Mouse (Mus musculus): ENCODE data around the gene Slc12a6. TPM values are rescaled to one million over a fixed set of nuclear protein-coding genes. Genes with fewer than 3 reads are reported as not detected.

Slc12a6 gene
- total RNA-seq, 1 experiment from 2014 or later: 52.9 TPM

DNA sequence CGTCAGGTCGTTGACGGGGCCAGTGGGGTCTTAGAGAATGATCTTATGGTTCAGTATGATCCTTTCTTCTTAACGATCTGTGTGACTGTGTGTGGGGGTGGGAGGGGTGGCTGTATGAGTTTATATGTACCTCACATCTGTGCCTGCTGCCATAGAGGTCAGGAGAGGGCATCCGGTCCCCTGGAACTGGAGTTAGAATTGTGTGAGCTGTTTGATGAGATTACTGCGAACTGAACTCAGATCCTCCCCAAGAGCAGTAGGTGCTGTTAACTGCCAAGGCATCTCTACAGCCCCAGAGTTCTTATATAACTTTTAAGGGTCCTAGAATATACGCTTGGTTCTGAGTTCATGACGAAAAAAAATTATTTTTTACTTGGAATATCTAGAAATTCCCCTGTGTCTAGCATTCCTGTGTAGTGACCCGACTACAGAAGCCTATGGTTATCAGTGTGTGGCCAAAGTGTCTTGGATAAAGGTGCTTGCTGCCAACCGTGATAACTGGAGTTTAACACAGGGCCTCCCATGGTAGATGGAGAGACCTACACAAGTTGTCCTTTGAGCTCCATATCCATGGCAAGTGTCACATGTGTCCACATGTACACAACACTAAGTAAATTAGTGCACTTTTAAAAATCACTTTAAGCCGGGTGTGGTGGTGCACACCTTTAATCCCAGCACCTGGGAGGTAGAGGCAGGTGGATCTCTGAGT, 62.6 kb downstream of the Slc12a6 start:
- DNase-seq: no peak

DNA sequence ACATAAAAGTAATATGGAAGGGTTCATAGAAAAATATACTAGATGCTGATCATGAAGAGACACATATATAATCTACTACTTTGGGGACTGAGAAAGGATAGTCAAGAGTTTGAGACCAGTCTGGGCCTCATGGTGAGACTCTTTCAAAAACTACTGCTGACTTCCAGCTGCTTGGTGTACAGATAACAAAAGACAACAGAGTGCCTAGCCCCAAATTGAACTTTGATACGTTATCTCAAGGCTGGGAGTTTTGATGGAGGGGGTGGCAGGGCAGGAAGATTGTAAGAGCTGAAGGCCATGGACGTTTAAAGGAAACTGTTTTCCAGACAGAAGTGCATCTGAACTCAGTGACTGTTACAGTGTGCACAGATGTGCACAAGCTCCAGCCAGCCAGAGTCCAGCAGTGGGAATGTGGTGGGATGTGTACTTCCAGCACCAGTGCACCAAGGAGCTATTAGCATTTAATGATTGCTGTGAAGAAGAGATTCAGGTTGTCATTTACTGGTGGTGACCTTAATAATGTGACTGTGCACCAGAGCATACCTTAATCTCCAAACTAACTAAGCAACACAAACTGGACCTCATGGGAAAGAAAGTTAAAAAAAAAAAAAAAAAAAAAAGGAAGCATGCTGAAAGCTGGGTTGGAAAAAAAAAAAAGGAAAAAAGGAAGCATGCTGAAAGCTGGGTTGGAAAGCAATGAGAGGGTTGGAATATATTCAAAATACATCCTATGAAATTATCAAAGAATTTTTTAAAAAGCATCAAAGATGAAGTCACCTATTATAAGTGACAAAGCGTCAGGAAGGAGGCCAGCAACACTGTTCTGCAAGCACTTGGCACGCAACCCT, 66.7 kb downstream of the Slc12a6 start:
- DNase-seq: no peak

DNA sequence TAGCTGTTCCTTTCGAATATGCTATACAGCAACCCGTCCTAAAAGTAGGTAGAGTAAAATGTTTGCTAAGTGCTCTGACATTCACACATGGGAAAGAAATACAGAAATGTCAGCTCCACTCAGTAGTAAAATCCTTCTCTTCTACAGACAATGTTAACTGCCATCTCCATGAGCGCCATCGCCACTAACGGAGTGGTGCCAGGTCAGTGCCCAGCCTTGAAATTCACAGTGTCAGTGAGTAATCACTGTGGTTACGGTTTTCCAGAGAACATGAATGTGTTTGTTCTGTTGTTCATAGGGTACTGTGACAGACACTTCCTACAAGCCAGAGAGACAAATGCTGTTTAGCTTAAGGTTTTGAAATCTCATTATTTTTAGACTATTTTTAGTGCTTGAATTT, 71.6 kb downstream of the Slc12a6 start:
- DNase-seq: peak; percentile 30

DNA sequence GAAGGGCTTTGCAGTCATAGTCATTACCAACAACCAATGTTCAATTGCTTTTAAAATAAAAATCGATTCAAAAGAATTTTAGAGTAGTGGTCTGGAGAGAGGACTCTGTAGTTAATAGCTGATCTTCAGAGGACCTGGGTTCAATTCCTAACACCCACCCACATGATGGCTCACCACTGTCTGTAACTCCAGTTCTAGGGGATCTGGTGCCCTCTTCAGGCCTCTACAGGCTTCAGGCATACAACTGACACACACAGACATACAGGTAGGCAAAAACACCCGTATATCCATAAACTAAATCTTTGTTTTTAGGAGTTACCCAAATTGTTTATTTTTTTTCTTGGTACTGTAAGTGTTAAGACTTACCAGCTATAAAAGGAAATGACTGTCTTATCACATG, 74.1 kb downstream of the Slc12a6 start:
- no peak for DNase-seq

DNA sequence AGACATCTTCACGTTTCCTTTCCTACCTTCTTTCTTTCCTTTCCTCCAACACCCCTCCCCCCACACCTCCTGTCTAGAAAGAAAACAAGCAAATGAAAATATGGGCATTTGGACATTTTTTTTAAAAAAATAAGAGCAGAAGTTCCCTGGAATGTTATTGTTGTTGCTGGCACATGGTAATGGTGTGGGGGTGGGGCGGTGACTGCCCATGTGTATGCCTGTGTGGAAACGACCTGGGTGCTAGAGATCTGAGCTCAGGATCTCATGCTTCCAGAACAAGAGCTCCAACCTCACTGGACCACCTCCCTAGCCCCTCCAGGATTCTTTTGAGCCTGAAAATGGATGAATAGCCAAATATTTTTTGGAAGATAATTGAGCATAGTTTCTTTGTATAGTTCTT, 75.5 kb downstream of the Slc12a6 start:
- peak; percentile 15 for DNase-seq

DNA sequence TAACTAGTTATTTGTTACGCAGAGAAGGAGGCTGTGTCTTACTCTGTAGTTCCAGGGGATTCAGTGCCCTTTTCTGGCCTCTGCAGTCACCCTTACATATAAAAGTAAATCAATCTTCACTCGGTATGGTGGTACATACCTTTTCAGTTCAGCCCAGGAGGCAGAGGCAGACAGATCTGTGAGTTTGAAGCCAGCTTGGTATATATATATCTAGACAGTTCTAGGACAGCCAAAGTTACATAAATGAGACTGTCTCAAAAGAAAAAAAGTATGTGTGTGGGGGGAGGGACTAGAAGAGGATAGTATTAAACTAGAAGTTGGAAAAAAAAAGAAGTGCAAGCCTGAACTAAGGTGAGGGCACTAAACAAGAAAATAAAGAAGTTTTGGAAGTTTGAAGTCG, 82.6 kb downstream of the Slc12a6 start:
- DNase-seq: no peak

DNA sequence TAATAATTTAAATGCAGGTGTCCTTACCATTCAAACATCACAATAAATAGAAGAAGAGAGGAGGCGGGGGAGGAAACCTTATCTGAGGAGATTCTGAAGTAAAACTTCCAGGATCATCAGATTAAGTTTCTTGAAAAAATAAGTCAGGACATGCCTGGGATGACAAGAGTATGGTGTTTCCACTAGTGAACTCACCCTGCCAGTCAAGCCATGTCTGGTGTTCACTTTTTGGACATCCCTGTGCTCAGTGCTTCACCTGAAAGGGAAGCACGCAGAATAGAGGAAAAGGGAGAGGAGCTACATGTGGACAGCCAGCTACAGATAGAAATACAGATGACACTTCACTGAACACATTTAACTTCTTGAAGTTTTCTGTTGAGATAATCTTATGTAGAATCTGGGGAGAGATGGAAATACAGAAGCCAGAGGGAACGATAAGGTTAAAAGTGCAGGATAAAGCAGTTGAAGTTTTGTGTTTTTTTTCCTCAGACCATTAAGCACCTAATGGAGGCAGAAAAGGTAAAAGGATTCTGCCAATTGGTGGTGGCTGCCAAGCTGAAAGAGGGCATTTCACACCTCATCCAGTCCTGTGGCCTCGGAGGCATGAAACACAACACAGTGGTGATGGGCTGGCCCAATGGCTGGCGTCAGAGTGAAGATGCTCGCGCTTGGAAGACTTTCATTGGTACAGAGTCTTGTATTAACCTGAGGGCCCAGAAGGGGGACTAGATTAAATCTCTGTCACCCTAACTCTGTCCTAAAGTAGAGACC, 88.2 kb downstream of the Slc12a6 start:
- no peak for DNase-seq

DNA sequence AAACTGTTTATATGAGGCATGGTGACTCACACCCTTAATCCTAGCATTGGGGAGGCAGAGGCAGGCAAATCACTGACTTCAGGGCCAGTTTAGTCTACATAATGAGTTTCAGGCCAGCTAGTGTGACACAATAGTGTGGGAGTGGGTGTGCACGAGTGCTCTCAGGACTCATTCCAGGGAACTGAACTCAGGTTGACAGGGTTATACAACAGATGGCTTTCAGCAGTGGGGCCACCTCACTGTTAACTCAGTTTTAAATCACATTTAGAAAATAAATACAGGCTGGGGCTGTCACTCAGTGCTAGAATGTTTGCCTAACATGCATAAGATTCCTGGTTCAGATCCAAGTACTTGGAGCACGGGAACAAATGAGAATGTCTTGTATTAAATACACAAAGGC, 94.0 kb downstream of the Slc12a6 start:
- DNase-seq: no peak

DNA sequence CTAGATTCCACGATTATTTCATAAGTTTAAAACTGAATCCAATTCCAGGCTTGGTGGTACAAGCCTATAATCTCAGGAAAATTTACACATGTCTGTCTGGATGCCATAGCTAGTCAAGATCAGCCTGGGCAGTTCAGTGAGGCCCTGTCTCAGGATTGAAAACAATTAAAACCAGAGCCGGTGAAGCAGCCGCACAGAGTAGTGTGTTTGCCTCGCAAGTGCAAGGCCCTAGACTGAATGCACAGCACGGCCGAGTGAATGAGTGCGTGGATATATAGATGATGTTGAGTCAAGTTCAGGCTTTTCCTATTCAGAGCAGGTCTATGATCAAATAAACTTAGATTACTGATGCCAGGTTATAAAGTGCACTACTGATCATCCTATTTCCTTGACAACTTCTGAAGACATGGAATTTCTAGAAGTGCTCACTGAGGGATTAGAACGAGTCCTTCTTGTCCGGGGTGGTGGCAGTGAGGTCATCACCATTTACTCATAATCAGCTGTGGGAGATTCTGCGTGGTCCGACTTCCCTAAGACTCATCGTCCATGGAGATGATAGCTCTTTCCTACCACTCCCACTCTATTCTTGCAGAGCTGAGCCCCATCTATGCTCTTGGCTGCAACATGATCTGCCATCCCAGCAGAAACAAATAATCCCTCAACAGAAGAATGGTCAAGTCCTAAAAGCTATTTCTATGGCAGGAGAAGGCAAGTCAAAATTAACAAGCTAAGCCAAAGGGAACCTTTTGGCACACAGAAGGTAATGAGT, 94.6 kb downstream of the Slc12a6 start:
- no peak for DNase-seq

DNA sequence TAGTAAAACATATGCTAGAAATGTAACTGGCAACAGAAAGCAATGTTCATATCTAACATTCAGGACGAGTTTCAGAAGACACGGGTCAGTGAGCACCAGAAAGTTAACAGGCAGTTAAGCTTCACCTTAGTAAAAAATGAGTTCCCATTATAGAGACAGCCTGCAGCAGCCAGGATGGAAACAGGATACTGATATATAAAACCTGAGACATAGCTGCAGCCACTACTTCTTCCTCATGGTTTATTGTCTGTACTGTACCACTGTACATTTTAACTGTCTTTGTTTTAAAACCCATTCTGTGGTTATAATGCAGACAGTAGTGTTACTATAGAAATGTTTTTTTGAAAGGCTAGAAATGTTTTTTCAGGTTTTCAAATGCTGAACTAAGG, 95.2 kb downstream of the Slc12a6 start:
- DNase-seq: no peak

DNA sequence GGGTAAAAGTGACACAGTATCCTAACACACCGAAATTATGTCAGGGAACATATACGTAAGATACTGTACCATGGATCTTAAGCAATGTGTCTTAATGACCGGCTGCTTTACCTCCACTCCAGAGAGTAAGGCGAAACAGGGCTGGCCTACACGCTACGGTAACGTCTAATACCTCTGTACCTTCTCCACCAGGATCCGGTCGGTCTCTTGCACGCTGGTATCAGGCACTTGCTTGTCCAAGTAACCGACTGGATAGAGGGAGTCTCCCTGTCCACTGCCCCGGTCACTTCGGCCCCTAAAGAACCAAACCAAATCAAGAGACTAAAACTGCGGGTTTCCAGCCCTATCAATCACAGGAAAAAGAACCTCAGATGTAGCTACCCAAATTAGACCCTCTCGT, 101.6 kb downstream of the Slc12a6 start:
- DNase-seq: no peak

DNA sequence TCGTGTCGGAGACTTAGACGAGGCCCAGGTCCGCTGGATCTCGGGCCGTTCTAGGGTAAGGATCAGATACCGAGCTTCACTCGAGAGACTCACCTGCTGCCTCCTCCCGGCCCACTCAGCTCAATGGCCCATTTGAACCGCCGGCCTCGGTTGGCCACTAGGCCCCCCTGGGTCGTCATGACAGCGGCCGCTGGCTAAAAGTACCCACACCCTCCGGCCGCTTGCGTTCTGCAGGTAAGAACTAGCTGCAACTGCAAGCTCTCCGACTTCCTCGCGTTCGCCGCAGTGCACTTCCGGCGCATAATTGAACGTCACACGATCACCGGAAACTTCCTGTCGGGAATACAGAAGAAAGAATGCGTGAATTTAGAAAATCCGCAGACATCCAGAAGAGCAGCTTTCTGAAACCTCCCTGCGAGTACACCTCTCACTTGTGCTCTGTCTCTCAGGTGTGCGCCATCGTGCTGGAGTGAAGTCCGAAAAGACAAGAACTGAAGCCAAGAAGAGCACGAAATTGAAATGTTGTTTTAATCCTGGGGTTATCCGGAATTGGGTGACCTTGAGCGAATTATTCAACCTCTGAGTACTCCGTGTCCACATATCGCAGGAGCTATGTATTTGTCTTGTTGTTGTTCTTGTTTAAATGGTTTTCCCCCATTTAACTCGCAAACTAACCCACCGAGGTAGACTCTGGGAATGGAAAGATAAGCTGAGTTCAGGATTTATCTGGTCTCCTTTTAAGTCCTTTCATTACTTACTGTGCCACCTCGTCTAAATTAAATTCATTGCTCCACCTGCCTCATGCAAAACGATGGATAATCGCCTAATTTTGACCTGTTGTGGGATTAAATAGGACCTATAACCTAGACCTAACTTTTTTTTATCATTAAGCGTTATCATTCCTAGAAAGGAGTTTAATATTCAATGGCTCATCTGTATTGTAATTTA, 102.4 kb downstream of the Slc12a6 start, which contains the start of gene Emc4:
Gene Emc4, minus strand, starts transcription at position 302 of the 948 bp plus-strand sequence.
- DNase-seq: peak; percentile 92

DNA sequence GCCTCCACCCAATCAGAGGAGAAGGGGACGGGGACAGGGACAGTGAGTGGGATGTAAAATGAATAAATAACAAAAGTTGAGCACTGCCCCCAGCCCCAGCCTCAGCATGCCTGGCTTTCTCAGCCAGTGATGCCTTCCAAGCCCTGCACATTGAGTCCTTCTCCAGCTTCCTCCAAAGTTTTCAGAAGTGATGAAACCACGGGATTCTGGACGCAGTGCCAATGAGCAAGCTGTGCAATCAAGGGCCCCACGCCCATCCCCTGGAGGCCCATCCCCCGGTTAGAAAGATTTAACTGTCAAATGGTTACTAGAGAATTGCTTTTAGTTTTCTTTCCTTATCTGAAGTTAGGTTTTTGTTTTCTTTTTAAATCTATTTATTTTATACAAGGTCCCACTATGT, 104.3 kb downstream of the Slc12a6 start:
- DNase-seq: no peak

DNA sequence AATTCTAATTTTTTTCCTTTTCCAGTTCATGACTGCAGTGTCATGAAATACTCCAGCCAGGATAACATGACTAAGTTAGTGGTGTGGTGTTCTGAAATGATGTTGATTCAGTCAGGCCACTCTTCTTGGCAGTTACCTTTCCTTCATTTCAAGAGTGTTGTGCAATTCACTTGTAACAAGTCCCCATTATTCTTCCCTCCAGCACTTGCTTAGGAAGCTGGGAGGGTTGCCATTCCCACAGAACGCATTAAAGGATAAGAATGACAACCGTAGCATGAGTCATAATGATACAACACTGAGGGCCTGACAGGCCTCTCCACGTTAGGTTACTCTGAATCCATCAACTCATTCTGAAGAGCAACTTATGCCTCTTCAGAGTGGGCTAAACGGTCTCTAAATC, 107.5 kb downstream of the Slc12a6 start:
- no peak for DNase-seq

DNA sequence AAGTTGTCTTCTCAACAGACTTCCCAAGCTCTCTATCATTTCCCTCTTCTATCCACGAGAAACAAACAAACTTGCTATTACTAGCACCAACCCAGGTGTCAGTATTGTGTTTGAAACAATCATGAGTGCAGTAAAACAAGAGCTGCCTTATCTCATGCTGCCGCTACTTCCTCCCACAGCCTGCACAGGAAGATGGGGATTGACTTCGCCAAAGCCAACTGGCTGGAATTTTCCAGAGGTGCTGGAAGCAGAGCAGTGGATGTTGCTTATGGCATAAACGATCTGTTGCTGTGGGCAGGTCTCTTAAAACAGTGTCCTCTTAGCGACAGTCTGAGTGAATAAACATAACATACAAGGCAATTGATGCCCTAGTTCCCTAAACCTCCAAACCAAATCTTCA, 109.0 kb downstream of the Slc12a6 start:
- no peak for DNase-seq

DNA sequence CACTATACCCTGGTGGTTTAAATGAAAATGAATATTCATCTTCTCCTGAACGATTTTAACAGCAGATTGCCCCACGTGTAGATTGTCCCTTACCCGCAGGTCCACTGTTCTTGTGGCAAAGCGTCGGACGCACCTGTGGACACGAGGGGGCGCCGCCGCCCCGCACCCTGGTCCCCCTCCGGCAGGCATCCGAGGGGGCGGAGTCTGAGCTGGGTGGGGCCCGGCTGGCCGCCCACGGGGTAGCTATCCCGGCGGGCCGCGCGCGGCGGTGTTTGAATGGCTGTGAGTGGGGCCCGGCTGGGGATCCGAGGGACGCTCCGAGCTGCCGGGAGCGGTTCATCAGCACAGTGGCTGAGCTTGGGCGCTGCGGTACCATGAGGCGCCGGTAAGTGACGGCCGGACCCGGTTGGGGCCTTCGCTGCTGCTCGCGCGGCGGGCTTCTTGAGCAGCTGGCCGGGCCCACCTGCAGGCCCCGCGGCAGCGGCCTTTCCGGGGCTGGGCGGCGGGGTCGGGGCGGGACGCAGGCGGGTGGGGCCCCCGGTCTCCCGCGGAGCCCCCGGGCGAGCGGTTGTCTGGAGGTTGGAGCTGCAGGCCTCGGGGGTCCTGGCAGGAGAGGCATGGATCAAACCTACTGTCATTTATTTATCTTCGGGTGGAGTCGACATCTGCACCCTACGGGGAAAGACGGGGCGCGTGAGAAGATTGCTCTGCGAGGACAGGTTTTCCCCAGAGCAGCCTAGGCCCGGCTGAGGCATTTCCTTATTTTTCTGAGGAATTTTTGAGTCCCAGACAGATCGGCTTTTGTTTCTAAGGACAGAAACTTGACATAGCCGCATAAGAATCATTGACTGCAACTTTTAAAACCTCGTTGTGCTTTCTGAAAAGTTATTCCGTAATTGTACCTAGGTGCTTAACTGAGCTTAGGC, 113.6 kb downstream of the Slc12a6 start, which contains the start of gene Katnbl1:
Gene Katnbl1, plus strand, starts transcription at position 239 of the 926 bp plus-strand sequence.
- DNase-seq: peak; percentile 98

DNA sequence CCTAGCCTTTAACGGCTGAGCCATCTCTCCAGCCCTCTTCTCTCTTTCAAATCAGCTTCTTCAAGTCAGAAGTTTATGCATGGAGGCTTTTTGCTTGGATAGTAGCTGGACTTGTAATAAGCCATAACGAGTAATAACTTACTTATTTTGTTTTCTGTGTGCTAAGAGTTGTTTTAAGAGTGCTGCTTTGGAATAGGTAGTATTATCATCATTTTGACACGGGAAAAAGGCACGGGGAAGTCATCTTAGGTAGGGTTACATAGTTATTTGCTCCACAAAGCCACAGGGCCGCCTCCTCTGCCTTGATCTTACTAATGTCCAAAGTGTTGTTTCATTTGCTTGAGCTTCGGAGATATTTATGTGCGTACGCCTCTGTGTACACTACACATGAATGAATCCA, 114.5 kb downstream of the Slc12a6 start:
- DNase-seq: no peak

DNA sequence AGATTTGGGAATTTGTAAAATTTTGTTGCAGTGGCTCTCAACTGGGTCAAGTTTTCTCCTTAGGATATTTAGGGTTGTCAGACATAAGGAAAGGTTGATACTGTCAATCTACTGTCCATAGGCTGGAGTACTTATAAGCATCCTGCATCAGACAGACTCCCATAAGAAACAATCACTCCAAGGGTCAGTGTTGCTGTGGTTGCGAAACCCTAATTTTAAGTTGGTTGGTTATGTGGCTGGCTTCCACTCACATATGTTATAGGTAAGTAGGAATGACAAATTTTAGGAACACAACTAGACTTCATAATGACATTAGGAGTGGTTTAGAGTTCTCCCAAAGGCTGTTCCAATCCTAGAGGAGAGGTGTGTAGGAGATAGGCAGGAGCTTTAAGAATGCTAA, 115.6 kb downstream of the Slc12a6 start:
- no peak for DNase-seq

DNA sequence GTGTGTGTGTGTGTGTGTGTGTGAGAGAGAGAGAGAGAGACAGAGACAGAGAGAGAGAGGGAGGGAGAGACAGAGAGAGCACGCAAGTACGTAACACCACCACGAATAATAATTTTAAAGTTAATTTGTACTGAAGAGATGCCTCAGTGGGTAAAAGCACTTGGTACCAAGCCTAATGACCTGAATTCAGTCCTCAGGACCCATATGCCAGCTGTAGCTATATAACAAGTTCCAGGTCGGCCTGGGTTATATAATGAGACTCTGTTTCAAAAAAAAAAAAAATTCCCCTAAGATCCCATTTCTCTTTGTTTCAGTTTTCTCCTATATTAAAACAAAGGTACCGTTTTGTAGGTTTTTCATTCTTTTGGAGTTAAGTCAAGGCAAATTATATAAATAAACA, 125.2 kb downstream of the Slc12a6 start:
- DNase-seq: no peak

All from adrenal gland, postnatal 25 days (tissue).